Mouse (Mus musculus): Measurements from ENCODE around the gene Boll.

GRCm38 (mm10) chr1:55246374-55246773, 116.9 kb downstream of the Boll start:
- TF ChIP-seq CTCF (IDR thresholded peaks at IDR 0.05; ENCODE audit: borderline replicate concordance, extremely low read depth, insufficient read depth, insufficient read length) (no peak), POLR2A (IDR thresholded peaks at IDR 0.05; ENCODE audit: borderline replicate concordance, extremely low read depth, insufficient read depth, insufficient read length, poor library complexity, severe bottlenecking) (no peak)
